Mouse (Mus musculus) megakaryocyte-erythroid progenitor cell, adult 5-6 weeks (primary cell): Measurements from ENCODE around the gene Tubg2. TPM values are rescaled to one million over a fixed set of nuclear protein-coding genes. Genes with fewer than 3 reads are reported as not detected.
"Not testable (repeated sequence)": the region's sequence is repeated elsewhere in the genome, so short reads cannot be mapped to it uniquely, and the experiment has no call there.

Experiments
- ATAC-seq: replicated peaks from 2 replicates; pipeline ENCODE4 v1.8.0; 2016; ENCODE audit warnings: mild to moderate bottlenecking, inconsistent platforms; ENCODE audit not compliant: severe bottlenecking, poor library complexity, low FRiP score, low TSS enrichment
- total RNA-seq, 2 experiments: library from RNA; stranded (forward) in 1 of 2; stranded (reverse) in 1 of 2; fragments of 200-1000, 215-1000 nt in 1 of 2; fragments of >200 nt in 1 of 2; fragmentation: Nextera tagmentation in 1 of 2; gene quantifications; 2 replicates each; pipeline ENCODE4 v1.2.3; 2014 to 2017

The Tubg2 gene
- not detected in 2 replicates for total RNA-seq (2014; fragmentation: Nextera tagmentation)
- total RNA-seq (2017), result not detected in 2 replicates

- ATAC-seq, result no peak
Observed at GRCm38 (mm10) chr11:101155728-101156371, at the start of gene Tubg2. Gene Tubg2 (plus strand): TSS chr11:101155907.

DNA sequence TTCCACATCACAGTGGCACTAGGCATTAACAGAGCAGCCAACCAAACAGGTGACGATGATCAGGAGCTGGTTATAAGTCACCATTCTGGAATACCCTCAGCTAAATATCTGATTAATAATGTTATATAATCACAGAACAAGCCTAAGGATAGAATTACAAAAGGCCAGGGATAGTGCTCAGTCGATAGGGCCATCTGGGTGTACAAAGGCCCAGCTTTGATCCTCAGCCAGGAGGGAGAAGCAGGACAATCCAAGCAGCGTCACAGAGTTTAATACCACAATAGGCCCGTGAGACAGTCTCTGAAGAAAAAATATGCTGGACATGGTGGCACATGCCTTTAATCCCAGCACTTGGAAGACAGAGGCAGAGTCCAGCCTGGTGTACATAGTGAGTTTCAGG is 46.4 kb upstream of the Tubg2 start:
- ATAC-seq, result no peak

- no peak for ATAC-seq
Observed at GRCm38 (mm10) chr11:101110708-101111107, 45.0 kb upstream of the Tubg2 start.

DNA sequence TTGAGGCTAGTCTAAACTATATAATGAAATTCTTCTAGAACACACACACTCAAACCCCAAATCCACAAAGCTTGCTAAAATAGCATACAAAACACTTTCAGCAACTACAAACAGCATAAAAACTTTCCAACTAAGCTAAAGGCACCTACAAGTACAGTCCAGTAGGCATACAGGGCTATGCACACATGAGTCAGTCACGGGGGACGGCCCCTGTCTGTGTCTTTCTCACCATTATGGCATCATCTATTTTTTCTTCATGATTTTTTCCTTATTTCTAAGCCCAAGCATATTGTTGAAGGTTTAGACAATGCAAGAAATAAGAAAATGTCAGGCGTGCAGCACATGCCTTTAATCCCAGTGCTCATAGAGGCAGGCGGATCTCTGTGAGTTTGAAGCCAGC is 44.5 kb upstream of the Tubg2 start:
- ATAC-seq, result no peak

GRCm38 (mm10) chr11:101112186-101112585 is 43.5 kb upstream of the Tubg2 start:
- no peak for ATAC-seq

- no peak for ATAC-seq
Observed at GRCm38 (mm10) chr11:101115564-101115963, 40.1 kb upstream of the Tubg2 start.

GRCm38 (mm10) chr11:101118105-101118504 is 37.6 kb upstream of the Tubg2 start:
- no peak for ATAC-seq

DNA sequence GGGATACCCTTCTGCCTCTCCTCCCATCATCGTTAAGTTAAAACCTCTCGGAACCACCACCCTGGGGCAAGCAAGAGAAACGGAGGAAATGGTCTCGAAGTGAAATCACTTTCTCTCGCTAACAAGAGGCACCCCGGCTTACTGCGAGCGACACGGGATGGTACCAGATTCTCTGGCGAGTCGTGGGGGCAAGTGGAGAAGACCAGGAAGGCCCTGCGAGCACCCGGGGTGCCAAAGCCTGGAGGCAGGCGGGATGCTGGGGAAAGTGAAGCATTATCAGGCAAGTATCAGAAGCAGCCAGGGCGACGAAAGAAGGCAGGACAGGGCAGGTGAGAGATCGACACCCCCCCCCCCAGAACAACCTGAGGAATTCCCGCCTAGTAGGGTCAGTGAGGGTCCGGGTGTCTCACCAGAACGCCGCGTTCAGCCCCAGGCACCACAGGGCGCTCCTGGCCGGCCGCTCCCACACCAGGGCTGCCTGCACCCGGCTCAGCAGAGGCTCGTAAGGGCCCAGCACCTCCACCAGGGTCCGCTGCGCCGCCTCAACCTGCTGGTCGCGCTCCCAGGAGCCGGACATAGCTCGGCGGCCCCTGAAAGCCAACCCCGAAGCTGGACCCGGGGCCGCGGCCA is 36.5 kb upstream of the Tubg2 start:
- ATAC-seq, result peak; percentile 61

DNA sequence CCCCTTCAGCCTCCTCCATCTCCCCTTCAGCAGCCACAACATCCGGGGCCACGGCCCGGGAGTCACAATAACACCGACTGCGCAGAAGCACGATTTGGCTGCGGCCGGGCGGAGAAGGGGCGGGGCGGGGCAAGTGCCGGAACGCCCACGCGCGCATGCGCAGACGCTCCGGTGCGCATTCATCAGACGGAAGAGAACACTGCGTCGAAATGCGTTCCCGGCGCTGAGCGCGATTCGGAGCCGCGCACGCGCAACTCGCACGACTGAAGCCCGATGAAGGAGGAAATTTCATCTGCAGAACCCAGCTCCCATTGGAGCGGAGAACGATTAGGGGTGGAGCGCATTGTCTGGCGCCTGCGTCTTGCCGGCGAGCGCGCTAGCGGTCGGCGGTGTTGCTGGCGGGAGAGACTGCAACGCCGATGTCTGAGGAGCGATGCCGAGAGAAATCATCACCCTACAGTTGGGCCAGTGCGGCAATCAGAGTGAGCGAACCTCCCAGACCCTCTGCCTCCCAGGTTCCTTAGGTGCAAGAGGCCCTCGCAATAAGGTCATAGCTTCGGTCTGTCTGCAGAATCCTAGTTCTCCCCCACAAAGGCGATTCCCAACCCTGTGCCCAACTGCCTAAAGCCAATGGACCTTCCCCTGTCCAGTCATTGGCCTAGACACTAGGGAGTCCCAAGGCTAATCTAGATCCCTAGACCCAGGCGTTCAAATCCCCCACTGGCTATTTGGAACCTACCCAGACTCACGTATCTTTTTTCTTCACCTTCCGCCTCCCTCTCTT is 35.8 kb upstream of the Tubg2 start, which contains the start of the genes Retreg3 and Tubg1:
TSS of gene Retreg3 (minus strand) at position 133 of the 784 bp plus-strand sequence.
TSS of gene Tubg1 (plus strand) at position 178 of the 784 bp plus-strand sequence.
- ATAC-seq, result peak; percentile 90

GRCm38 (mm10) chr11:101120545-101121188 is 35.0 kb upstream of the Tubg2 start:
- no peak for ATAC-seq

DNA sequence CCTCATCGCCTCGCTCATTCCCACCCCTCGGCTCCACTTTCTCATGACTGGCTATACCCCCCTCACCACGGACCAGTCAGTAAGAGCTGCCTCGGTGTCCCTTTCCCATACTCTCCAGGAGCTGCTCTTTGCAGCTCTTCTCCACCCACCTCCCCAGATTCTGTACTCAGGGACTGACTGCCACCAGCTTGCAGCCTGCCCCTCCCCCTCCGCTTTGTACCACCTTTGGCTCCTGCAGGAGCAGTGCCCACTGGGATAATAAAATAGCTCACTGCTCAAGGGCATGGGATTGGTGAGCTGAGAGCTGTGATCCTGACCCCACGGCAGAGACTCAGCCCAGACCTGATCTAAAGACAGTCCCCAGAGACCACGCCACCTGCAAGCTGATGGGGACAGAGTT is 31.2 kb upstream of the Tubg2 start:
- ATAC-seq, result not testable (repeated sequence)

- not testable (repeated sequence) for ATAC-seq
Observed at GRCm38 (mm10) chr11:101125008-101125407, 30.7 kb upstream of the Tubg2 start.

- no peak for ATAC-seq
Observed at GRCm38 (mm10) chr11:101127075-101127474, 28.6 kb upstream of the Tubg2 start.

GRCm38 (mm10) chr11:101128996-101129577 is 26.6 kb upstream of the Tubg2 start:
- ATAC-seq, result no peak

DNA sequence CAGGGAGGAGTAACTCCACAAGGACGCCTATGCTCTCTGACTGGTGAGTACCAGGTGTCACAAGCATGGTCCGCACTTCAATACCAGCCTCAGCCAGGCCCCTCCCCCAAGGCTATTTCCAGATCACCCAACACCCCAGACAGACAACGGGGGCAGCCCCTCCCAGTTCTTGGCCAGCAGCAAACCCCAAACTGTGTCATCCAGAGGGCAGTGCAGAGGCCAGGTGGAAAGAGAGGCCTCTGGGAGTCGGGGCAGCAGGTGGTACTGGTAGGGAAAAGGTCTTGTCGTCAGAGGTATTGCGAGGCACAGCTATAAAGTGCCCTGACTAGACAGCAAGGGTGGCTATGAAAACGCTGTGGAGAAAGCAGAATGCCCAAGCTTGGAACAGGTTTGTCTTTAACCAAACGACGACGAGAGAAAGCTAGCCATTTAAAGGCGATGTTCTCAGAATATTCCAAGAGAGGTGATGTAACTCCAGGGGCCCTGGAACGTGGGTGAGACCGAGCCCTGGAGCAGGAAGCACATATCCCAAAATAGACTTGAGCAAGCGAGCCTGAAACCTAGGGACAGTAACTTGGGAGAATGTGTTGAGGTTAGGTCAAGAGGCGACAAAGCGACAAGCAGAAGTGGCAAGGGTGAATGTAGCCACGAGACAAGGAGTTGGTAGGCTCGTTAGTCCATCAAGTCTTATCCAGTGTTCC is 25.5 kb upstream of the Tubg2 start:
- no peak for ATAC-seq

- ATAC-seq, result peak; percentile 50; the same call in 1 of the 2 replicates
Observed at GRCm38 (mm10) chr11:101131187-101131586, 24.5 kb upstream of the Tubg2 start.

DNA sequence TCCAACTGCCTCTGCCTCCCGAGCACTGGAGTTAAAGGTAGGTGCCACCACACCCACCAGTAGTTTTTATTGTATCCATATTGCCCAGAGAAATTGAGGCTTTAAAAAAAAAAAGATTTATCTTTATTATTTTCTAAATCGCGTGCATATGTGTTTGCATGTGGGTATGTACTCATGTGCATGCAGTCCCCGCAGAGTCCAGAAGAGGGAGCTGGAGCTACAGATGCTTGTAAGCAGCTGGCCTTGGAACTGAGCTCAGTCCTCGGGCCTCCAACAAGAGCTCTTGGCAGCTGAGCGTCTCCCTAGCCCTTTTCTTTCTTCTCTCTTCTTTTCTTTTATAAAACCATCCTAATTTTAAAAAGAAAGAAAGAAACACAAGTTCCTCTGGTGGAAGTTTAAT is 24.0 kb upstream of the Tubg2 start:
- no peak for ATAC-seq

- no peak for ATAC-seq
Observed at GRCm38 (mm10) chr11:101133037-101133436, 22.7 kb upstream of the Tubg2 start.
